Mouse (Mus musculus): Measurements from ENCODE around the gene Tfpt.
"Not testable (repeated sequence)": the region's sequence is repeated elsewhere in the genome, so short reads cannot be mapped to it uniquely, and the experiment has no call there.

Tfpt gene

DNA sequence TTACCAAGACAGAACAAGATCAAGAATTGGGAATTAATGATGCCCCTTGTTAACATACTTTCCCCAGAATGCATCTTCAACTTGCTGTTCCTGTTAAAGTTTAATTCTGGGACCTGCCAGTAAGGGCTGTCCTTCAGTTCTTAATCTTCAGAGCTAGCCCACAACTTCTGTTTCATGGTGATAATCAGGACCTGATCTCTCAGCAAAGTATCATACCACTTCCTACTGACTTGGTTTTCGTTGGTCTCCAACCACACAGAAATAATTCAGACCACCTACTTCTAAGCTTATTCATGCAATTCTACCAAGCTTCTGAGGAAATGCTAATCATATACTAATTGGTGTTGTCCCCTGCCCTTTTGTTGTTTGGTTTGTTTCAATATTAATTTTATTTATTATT, 57.9 kb downstream of the Tfpt start:
- no peak for DNase-seq

DNA sequence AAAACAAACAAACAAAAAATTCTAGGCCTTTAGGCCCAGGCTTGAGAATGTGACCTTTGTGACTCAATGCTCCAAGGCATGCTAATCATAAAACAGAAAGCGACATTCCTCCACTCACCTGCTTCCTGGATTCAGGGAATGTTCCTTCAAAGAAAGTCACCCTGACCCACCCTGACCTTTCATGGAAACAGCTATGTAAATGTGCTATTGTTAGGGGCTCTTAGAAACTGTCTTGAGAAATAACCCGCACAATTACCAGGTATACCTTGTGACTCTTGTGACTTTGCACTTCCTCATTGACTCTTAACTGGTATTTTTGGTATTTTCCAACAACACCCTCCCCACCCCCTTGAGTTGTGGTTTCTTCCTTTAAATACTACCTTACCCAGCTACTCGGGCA, 59.1 kb downstream of the Tfpt start:
- not testable (repeated sequence) for DNase-seq

All from heart, adult 11 months (tissue).